Mouse (Mus musculus) adrenal gland, adult 2 months (tissue): ENCODE measurements around the gene Plbd2. TPM values are rescaled to one million over a fixed set of nuclear protein-coding genes. Genes with fewer than 3 reads are reported as not detected.

Experiments used
- DNase-seq: peaks from one replicate; pipeline ENCODE4 v3.0.0; 2021
- polyA plus RNA-seq: library from polyadenylated mRNA; depleted of rRNA; stranded (reverse); fragments of >200 nt; gene quantifications from 2 replicates; pipeline ENCODE4 v1.2.3, GENCODE M21; 2012
- total RNA-seq, 2 experiments: library from RNA; stranded (reverse); gene quantifications; 2 replicates each; pipeline ENCODE4 v1.2.3; 2021

Plbd2 gene
- total and polyA plus RNA-seq, 3 experiments, result 85.2 to 92.9 (median 91.3) TPM

DNA sequence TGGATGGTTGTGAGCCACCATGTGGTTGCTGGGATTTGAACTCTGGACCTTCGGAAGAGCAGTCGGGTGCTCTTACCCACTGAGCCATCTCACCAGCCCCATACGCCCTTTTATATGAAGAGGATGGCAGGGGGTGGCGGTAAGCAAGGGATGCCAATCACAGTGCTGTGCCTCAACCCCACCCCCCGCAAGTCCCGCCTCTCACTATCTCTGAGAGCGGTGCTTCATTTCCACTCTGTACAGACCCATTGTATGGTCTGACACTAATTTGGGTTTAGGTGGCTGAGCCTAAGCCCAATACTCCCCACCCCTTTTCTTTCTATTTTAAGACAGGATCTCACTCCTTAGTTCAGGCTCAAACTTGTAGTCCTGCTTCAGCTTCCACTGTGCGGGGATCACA lies 27.6 kb downstream of the Plbd2 start:
- no peak for DNase-seq

DNA sequence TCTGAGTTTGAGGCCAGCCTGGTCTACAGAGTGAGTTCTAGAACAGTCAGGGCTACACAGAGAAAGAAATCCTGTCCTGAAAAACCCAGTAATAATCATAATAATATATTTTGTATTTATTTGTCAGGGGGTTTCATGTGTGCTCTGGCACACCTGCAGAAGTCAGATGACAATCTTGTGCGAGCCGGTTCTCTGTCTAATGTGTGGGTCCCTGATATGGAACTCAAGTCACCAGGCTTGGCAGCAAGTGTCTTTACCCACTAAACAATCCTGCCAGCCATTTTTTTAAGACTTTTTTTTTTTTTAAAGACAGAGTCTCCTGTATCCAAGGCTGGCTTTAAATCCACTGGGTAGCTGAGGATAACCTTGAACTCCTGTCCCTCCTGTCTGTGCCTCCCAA lies 30.1 kb downstream of the Plbd2 start:
- no peak for DNase-seq

DNA sequence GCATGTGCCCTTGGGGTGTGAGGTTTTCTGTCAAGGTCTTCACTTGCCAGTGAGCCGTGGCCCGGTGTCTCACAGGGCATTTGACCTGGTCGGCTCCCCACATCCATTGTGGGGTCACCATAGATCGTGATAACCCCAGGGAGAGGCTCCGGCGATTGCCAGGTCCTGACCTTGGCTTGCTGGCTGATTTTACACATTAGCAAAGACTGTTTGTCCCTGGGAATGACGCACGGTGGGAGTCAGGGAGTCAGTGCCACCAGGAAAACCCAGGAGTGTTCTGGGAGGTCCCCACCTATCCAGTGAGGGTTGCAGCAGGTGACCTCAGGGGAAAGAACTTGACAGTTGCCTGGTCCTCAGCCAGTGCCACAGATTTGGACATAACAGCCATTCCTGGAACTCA lies 30.7 kb downstream of the Plbd2 start, which contains the start of gene Sdsl:
TSS of gene Sdsl (minus strand) at position 41 of the 400 bp plus-strand sequence.
- DNase-seq, result peak; percentile 45

DNA sequence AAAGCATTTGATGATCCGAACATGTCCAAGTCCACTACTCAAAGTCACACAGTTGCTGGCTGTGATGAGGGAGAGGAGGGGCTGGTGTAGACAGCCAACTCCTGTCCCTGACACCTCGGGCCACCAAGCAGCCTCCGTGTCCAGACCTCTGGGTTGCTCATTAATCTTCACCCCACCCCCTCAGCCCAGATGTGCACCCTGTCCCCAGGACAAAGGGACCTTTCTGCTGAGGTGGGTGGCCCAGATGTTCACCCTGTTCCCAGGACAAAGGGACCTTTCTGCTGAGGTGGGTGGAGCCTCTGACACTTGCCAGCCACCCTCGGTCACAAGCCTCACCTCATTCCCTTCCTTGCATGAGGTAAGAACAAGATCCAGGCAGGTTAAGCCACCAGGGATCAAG lies 31.9 kb downstream of the Plbd2 start:
- no peak for DNase-seq

DNA sequence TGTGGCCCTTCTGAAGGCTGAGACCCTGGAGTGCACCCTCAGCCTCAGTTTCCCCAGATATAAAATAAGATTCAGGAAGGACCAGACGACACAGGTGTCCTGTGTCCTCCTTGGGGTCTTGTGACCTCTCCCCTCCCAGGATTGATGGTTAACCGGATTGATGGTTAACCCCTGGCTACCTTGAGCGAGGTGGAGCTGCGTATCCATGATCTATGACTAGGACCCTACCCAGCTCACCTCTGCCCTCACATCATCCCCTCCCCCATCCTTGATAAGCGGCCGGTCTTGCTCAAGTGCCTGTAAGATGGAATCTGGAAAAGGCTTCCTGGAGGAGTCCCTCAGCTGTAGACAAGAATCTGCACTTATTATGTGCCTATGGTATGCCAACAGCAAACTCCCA lies 34.6 kb downstream of the Plbd2 start:
- DNase-seq, result no peak

DNA sequence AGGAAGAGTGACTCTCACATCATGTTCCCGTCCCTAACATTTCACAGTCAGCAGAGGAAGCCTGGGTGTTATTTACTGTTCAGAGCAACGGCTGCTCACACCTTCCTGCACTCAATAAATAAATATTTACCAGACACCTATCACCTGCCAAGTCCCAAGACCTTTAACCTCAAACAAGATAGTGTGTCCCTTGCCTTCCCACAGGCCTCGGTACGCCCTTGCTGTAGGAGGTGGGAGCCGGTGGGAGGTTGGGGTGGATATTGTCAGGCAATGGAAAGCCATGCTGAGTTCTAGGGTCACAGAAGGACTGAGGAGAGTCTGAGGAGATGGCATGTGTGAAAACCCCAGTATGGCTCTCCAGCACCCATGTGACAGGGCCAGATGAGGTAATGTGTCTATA lies 35.1 kb downstream of the Plbd2 start:
- DNase-seq, result no peak

DNA sequence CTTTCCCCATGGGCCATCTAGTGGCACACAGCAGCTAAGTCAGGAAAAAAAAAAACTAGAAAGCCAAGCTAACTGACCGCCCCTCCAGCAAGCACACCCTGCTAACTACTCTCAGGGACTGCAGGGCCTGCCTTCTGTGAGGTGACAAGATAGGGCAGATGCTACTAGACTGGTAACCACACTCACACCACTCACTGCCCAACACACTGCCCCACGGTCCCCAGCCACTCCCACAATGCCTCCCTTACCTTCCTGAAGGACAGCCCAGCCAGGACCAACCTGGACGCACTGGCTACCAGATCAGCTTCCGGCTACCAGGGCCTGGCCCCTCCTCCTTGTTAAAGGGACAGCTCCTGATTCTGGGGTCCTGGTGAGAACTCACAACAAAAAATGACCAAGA lies 36.4 kb downstream of the Plbd2 start:
- peak; percentile 75 for DNase-seq

DNA sequence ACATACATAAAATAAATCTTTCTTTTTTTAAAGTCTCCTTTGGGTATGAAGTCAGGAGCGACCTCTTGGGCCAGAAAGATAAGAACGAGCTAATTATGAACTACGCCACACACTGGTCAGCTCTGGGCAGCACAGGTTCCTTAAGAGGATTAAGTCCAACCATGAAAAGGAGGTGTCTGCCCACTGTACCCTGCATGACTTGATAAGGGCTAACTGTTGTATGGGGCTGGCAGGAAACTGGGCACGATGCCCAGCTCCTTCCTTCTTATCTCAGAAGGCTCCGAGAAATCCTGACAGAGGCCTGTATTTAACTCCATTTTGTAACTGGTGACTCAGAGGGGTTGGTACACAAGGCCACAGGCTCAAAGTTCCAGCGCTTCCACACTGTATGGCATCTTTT lies 37.6 kb downstream of the Plbd2 start:
- peak; percentile 88 for DNase-seq

DNA sequence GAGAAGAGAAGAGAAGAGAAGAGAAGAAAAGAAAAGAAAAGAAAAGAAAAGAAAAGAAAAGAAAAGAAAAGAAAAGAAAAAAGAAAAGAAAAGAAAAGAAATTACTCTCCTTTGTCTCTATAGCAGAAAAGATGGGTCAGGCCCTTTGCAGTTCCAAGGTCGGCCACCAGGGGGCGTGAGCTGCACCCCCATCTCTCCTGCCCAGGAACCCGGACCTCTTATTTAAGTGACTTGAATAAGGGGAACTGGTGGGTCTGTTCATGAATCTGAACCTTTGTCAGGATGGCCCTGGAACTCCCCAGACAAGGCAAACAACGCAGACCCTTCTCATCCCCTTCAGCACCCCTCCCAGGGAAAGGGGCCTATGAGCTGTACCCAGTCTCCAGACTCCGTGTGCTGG lies 38.4 kb downstream of the Plbd2 start:
- no peak for DNase-seq

DNA sequence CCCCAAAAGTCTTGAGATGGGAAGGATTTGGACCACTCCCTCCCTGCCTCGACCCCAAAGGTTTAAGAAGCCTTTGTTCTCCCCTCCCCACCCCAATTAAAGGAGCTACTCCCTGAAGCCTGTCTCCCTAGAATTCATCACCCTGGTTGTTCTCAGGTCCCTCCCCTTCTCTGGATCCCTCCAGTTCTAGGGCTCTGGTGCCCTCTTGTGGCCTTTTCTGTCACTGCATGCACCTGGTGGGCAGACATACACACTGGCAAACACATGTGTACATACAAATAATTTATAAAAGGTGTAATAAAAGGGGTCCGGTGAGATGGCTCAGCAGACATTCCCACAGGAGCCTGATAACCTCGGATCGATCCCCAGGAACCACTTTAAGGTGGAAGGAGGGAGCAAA lies 39.1 kb downstream of the Plbd2 start:
- DNase-seq, result no peak

DNA sequence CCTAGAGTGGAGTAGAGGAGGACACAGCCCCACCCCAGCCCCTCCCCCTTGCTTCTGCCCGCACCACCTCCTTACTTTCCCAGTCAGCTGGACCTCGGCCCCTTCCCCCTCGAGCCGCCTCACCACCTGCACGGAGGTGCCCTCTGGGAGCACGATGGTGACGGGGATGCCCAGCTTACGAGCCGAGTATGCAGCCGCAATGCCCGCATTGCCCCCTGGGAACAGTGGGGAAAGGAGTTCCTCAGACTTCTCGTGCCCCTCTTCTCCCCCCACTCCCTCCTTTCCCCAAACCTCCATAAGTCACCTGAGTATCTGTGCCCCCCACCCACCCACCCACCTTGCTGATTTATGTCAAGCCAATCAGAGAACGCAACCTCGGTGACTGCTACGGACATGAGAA lies 41.5 kb downstream of the Plbd2 start:
- DNase-seq, result no peak

DNA sequence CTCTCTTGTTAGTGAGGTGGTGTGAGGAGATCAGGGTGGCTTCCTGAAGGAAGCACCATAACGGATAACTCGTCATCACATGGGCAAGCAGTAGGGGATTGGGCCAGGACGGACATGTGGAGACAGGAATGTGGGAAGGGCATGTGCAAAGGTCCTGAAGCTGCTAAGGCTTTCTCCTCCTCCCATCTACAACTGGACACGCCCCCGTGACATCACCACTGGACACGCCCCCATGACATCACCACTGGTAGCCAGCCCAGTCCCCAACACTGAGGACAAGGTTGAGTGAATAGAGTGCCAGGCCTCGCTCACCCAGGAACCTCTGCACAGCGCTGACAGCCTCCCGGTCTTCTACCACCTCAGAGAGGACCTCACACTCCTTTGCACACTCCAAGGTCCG lies 44.3 kb downstream of the Plbd2 start:
- peak; percentile 52 for DNase-seq

DNA sequence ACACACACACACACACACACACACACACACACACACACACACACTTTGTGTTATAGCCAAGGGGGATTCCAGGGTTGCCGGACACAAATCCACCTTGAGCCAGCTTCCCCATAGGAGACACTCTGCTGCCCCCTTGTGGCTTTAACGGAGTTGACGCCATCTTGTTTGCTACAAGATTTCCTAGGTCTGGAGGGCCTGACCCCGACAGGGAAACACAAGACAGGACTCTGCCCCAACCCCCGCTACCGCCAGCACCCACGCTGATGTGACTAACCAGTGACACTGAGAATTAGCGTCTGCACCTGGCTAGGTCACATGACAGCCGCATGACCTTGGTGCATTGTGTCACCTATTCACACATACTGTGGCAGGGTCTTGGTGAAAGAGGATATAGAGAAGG lies 45.8 kb downstream of the Plbd2 start:
- DNase-seq, result peak; percentile 56

DNA sequence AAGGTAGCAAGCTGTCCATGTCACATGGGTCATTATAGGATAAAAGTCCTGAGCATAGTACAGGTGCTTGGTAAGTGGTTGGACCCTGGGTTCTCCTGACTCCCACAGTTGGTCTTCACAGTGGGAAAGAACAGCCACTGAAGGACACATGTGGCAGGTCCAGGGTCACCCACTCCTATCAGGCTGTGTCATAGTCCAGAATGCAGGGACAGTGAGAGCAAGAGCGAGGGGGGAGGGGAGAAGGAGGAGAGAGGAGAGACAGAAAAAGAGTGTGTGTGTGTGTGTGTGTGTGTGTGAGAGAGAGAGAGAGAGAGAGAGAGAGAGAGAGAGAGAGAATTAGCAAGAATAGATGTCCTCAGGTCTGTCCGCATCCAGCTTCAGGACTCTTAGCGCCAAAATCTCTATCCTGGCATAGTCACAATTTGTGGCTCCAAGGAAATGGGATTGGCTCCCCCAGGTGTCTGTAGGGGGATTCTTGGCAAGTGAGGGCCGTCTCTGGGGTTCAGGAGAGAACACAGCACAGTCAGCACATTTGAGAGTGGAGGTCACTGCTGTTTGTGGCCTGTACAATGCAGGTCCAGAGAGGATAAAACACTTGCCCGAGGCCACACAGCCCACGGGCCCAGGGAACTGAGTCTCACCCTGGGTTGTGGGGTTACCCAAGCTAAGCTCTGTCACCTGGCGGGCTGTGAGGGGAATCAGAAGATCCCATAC lies 46.4 kb downstream of the Plbd2 start:
- DNase-seq, result peak; percentile 57

DNA sequence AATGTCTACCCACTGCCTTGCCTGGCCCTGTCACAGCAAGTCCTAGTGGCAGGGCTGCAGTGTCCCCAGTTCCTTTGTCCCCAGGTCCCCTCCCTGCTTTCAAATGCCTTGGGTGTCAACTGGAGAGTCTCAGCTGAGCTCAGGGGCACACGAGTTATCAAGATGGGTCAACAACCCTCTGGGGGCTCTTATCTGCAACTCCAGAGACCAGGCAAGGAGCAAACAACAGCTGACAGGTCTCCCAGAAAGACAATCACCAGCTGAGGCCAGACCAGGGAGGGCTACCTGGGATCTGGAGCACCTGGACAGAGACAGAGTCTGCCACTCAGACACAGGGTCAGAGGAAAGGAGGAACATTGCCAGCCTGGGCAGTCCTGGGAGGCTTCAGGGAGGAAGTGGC lies 47.2 kb downstream of the Plbd2 start:
- no peak for DNase-seq

DNA sequence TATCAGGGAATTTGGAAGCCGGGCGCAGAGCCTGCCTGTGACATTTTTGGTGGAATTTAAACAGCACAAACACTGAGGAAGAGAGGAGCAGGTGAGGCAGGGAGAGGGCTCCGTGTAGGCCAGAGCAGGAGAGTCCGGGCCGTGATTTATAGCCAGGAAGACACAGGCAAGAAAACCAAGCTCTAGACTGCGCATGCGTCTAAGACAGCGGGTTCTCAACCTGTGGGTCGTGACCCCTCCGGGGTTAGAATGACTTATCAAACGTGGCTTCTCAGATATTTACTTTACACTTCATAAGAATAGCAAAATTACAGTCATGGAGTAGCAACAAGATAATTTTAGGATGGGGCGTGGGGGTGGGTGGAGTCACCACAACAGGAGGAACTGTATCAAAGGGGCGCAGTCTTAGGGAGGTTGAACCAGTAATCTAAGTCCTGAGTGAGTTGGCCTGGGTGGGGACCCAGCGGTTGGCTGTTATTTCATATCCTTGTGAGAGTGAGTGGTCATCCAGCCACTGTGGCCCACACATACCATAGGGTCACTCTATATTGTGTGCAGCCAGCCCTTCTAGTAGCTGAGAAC lies 48.6 kb downstream of the Plbd2 start:
- DNase-seq, result no peak

DNA sequence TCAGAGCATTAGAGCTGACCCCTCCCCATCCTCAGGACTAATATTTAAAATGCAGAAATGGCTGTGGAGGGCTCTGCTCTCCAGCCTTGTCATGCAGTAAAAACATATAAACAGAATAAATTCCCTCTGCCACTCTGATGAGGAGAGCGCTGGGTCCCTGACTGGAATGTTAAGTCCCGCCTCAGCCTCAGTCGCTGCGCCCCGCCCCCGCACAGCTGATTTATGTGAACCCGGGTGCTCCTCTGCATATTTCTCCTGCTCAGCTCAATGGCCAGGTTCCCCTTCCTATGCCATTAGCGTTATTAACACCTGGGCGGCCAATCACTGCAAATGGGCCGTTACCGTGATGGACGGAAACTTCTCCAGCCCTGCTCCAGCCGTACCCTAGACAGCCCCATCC lies 56.1 kb downstream of the Plbd2 start:
- DNase-seq, result no peak

DNA sequence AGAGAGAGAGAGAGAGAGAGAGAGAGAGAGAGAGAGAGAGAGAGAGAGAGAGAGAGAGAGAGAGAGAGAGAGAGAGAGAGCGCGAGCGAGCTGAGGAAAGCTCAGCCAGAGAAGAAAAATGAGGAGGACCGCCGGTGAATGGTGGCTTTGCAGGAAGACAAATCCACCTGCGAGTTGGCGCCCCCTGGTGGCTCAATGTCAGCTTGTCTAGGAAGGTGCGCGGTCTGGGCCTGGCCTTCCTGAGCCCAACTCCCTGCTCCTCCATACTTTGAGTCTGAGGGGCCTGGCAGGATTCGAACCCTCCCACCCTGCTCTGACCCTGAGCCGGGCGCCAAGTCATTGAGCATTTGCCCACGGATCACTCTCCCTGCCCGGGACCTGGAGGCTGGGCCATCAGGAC lies 62.7 kb downstream of the Plbd2 start:
- peak; percentile 86 for DNase-seq

DNA sequence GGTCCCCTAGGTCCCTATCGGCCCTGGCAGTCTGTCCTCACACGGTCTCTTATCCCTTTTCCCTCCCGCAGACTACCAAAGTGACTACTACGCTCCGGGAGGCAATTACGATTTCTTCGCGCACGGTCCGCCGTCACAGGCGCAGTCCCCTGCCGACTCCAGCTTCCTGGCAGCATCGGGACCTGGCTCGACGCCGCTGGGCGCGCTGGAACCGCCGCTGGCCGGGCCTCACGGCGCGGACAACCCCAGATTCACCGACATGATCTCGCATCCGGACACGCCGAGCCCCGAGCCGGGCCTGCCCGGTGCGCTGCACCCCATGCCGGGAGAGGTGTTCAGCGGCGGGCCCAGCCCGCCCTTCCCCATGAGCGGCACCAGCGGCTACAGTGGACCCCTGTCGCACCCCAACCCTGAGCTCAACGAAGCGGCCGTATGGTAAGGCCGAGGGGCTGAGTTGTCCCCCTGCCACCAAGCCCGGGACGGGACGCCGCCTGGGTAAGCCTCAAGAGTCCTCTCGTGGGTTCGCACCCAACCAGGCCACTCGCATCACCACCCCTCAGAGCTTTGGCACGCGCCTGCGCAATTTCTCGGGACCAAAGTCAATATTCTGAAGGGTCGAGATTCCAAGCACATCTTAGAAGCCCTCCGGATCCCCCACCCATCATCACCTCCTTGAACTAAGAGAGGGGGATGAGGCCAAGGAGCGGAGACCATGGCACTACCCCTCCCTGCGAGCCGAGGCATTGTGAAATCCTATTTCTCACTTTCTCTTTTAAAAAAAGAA lies 63.3 kb downstream of the Plbd2 start:
- peak; percentile 31 for DNase-seq

DNA sequence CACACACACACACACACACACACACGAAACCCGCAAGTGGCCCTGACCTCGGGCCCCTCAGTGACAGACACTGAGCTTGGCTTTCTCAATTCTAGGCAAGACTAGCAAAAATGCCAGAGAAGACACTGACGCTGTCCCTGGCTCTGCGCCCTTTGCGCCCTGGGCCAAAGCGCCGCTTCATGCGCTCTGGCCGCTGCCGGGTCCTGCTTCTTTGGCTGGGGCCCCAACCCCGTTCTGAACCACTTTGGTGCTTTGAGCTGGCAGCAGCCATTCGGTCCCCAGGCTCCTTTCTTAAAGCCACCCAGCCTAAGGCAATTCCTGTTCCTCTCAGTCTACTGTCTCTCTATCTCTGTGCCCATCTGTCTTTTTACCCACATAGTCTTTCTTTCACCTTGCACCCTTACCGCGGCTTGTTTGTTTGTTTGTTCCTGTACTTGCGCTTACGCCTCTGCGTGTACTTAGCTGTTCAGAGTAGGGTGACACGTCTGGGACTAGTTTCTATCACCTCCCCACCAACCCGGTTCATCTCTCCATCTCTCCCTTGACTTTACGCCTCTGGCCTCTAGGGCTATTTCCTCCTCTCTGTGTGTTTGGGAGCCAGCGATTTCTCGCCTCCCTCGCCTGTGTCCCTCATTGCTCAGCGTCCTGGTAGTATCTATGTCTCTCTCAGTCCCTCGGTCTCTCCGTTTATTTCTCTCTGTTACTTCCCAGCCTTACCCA lies 64.3 kb downstream of the Plbd2 start:
- DNase-seq, result peak; percentile 36

DNA sequence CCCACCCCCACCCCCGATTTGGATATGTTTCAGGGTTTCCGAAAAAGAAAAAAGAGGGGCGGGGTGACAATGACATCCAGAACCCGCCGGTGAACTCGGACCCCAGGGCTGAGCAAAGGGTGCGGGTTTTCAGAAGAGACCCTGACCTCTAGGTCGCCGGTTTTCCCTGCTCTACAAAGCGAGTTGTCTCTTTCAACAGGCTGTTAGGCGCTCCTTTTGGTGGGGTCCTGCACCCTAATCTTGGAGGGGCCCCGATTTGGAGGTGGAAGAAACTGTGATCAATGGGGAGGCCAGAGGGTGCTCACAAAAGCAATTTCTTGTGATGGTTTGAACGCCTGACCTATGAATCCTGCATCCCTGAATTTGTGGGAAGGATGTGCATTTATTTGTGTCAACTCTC lies 65.0 kb downstream of the Plbd2 start:
- no peak for DNase-seq

DNA sequence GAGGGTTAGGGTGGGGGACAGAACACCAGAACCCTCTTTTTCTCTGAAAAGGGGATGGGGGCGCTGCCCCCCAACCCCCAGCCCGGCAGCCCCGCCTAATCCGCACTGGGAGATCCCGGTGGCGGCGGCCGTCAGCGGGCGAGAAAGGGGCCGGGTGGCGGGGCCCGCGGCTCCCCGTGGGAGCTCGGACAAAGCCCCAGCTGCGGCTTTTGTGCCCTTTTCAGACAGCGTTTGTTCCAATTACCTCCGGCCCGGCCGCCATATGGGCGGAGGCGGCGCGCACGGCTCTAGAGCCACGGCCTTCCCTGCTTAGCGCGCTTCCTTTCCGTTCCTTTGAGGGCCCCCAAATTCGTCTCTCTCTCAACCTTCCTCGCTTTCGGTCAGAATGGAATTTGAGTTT lies 65.4 kb downstream of the Plbd2 start:
- DNase-seq, result no peak

DNA sequence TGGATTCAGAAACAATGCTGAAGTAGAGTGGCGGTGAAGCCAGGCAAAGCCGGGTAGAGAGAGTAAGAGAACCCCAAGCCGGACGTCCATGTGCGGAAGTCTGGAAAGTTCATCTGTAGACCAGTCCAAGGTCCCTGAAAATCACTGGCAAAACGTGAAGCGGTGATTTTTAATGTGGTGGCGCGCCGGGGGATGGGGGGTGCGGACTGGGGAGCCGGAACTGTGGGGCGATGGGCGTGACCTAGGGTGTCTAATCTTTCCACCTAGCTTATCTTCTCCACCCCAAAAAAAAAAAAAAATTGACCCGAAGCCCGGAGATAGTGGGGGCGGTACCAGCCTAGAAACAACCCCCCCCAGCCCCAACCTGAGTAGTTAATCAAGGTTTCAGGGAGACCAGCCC lies 65.9 kb downstream of the Plbd2 start:
- no peak for DNase-seq
